Mouse (Mus musculus): ENCODE data around the gene Hoxb9.

DNA sequence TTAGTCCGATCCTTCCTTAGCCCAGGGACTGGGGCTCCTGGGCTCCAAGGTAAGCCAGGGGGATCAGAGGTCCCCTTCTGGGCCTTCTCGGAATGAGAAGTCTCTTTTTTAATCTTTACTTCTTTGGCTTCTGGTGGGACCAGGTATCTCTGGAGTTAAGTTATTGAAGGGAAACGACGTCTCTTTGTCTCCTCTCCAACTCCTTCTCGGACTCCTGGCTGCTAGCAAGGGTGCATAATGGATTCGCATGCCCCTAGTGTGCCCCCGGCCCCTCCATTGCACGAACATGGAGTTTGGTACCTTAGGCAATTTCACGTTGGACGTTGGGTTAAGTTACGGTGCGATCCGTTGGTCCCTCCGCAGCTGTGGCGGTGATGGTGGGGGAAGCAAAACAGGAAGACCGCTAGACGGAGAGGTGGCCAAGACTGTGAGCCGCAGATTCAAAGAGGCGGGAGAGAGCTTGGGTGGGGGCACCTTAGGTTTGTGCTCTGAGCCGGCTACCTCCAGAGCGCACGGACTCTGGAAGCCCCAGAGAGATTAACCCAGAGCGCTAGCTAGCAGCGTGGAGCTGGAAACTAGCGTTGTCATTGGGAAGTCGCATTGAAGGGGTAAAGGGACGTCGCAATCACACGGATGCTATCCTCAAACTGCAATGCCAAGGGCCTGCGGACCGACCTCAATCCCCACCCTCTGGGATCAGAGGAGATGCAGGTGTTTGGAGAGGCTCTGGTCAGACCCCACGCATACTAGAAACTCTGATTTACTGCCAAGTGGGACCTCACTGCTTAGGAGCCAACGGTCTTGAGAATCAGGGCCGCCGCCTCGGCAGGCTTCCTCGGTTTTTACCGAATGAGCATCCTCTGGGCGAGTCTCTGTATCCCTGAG lies 15.9 kb upstream of the Hoxb9 start:
- TF ChIP-seq CTCF (IDR thresholded peaks at IDR 0.05; ENCODE audit: extremely low read depth, insufficient read depth, low read length) (no peak), POLR2A (IDR thresholded peaks at IDR 0.05; ENCODE audit: extremely low read depth, insufficient read depth, low read length) (no peak)

All from cortical plate, adult 2 months (tissue).